Mouse (Mus musculus) c-Kit-positive CD71-positive TER-119-negative erythroid progenitor cells, embryonic 14.5 days (primary cell): Measurements from ENCODE around the gene Mocs1.
"Not testable (repeated sequence)": the region's sequence is repeated elsewhere in the genome, so short reads cannot be mapped to it uniquely, and the experiment has no call there.

ENCODE experiments used
- DNase-seq: peaks from one replicate; pipeline ENCODE4 v3.0.0-alpha.2; 2013; ENCODE audit warnings: low read depth

The Mocs1 gene

GRCm38 (mm10) chr17:49432071-49432711, 4.0 kb downstream of the Mocs1 start:
- no peak for DNase-seq

- DNase-seq, result no peak
Observed at GRCm38 (mm10) chr17:49433071-49433470, 4.9 kb downstream of the Mocs1 start.

- no peak for DNase-seq
Observed at GRCm38 (mm10) chr17:49434236-49434635, 6.1 kb downstream of the Mocs1 start.

GRCm38 (mm10) chr17:49435081-49435480, 6.9 kb downstream of the Mocs1 start:
- DNase-seq, result no peak

- no peak for DNase-seq
Observed at GRCm38 (mm10) chr17:49436631-49437030, 8.5 kb downstream of the Mocs1 start.

GRCm38 (mm10) chr17:49437306-49437705, 9.1 kb downstream of the Mocs1 start:
- DNase-seq, result not testable (repeated sequence)

- peak; percentile 64 for DNase-seq
Observed at GRCm38 (mm10) chr17:49438822-49439574, 10.8 kb downstream of the Mocs1 start.

- DNase-seq, result no peak
Observed at GRCm38 (mm10) chr17:49439706-49440105, 11.5 kb downstream of the Mocs1 start.

- DNase-seq, result no peak
Observed at GRCm38 (mm10) chr17:49440331-49441130, 12.4 kb downstream of the Mocs1 start.

- DNase-seq, result not testable (repeated sequence)
Observed at GRCm38 (mm10) chr17:49442841-49443240, 14.7 kb downstream of the Mocs1 start.

GRCm38 (mm10) chr17:49448570-49449229, 20.5 kb downstream of the Mocs1 start:
- DNase-seq, result no peak

- DNase-seq, result no peak
Observed at GRCm38 (mm10) chr17:49449230-49449608, 21.1 kb downstream of the Mocs1 start.

GRCm38 (mm10) chr17:49450922-49451321, 22.8 kb downstream of the Mocs1 start:
- no peak for DNase-seq

- no peak for DNase-seq
Observed at GRCm38 (mm10) chr17:49456334-49456733, 28.2 kb downstream of the Mocs1 start.

- no peak for DNase-seq
Observed at GRCm38 (mm10) chr17:49457833-49458232, 29.7 kb downstream of the Mocs1 start.

GRCm38 (mm10) chr17:49458386-49458785, 30.2 kb downstream of the Mocs1 start:
- no peak for DNase-seq

- DNase-seq, result no peak
Observed at GRCm38 (mm10) chr17:49464884-49465283, 36.7 kb downstream of the Mocs1 start.

GRCm38 (mm10) chr17:49468223-49468622, 40.1 kb downstream of the Mocs1 start:
- DNase-seq, result peak; percentile 33

- no peak for DNase-seq
Observed at GRCm38 (mm10) chr17:49472626-49473025, 44.5 kb downstream of the Mocs1 start.

- DNase-seq, result no peak
Observed at GRCm38 (mm10) chr17:49474051-49474450, 45.9 kb downstream of the Mocs1 start.

- DNase-seq, result no peak
Observed at GRCm38 (mm10) chr17:49475174-49475573, 47.0 kb downstream of the Mocs1 start.

- DNase-seq, result no peak
Observed at GRCm38 (mm10) chr17:49477370-49477769, 49.2 kb downstream of the Mocs1 start.
